Mouse (Mus musculus): ENCODE data around the gene H2-K1. TPM values are rescaled to one million over a fixed set of nuclear protein-coding genes. Genes with fewer than 3 reads are reported as not detected.
A peak's percentile ranks its signal among the peaks of the same experiment; 100 is the strongest.
"Not testable (repeated sequence)": the region's sequence is repeated elsewhere in the genome, so short reads cannot be mapped to it uniquely, and the experiment has no call there.

Gene H2-K1
- total RNA-seq, 2 experiments from 2014 or later: 38.9 to 46.7 TPM

- peak; percentile 65 for DNase-seq
Observed at GRCm38 (mm10) chr17:33954646-33955554, 45.2 kb downstream of the H2-K1 start.

- no peak for DNase-seq
Observed at GRCm38 (mm10) chr17:33953961-33954565, 46.1 kb downstream of the H2-K1 start.

GRCm38 (mm10) chr17:33953310-33953709 lies 46.8 kb downstream of the H2-K1 start:
- DNase-seq: no peak

GRCm38 (mm10) chr17:33952879-33953278 lies 47.3 kb downstream of the H2-K1 start:
- no peak for DNase-seq

DNA sequence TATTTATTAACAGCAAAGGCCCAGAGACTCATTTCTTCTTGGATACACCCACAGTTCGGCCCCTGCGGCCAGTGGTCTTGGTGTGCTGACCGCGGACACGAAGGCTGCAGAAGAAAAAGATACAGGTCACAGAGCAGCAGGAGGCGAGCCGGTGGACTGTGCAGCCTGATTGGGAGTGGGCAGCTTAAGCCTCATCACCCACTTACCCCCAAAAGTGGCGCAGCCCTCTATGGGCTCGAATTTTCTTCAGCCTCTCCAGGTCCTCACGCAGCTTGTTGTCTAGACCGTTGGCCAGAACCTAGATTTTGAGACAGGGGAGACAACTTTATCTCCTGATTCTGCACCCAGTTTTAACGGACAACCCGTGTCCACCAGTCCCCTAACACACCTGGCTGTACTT lies 48.1 kb downstream of the H2-K1 start:
- DNase-seq: not testable (repeated sequence)

DNA sequence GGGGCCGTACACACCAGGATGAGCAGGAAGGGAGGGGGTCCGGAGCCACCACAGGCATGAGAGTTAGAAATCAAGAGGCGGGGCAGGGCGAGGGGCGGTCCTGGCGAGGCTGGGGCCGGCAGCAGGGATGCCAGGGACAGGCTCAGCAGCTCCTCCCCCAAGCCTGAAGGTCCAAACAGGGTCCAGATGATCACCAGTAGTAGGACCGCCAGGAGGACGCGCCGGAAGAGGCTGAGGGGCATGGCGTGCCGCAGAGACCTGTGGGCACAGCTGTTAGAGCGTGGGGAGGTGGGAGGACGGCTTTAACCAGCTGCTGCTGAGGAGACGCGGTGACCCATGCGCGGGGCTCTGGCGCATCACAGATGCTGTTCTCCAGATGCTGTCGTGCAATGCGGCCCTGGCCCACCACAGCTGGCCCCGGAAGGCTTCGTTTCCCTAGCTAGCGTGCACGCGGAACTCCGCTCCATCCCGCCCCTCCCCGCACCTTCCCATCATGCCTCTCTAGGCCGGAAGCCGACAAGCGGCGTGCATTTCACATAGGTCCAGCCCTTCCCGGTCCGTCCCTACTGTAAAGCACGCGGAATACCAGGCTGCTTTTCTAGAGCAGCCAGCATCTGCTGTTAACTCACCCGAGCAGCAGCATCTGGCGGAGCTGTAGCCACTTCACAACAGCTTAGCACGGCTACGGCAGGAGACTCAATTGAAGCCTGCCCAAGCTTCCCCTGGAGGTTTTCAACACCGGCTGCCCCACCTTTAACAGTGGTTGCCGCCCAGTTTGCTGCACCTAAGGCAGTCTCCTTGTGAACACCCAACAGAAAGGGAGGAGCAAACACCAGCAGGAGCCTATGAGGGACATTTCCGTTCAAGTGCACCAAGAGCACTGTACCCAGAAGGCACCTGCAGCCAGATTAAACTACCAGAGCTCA lies 48.9 kb downstream of the H2-K1 start, which contains the start of gene B3galt4:
Gene B3galt4 (minus strand): TSS at position 468 of the 926 bp plus-strand sequence.
- DNase-seq: peak; percentile 74

GRCm38 (mm10) chr17:33950131-33950625 lies 50.0 kb downstream of the H2-K1 start:
- DNase-seq: no peak

GRCm38 (mm10) chr17:33948905-33949537 lies 51.1 kb downstream of the H2-K1 start:
- no peak for DNase-seq

GRCm38 (mm10) chr17:33948090-33948904 lies 51.9 kb downstream of the H2-K1 start:
- DNase-seq: no peak

GRCm38 (mm10) chr17:33947430-33948089 lies 52.6 kb downstream of the H2-K1 start:
- no peak for DNase-seq

Small RNA genes lying within 50 kb of the gene (microRNA-seq; reads per million reads assigned to microRNA genes)
- 0 to 0.25 reads per million in 2 experiments for gene Mir219a-1
- gene Mir219c: 0 reads per million in 2 experiments

Other genes with a start within 250 kb of the H2-K1 start
- 100 to 1,000 TPM; 166 to 186 TPM for gene Rab11b, start 239.8 kb downstream of the H2-K1 start, total RNA-seq (2021)
- 10 to 100 TPM; 22.7 to 36.0 TPM for gene Angptl4, start 218.5 kb downstream of the H2-K1 start, total RNA-seq (2021)
- 10 to 100 TPM; 27.6 to 33.3 TPM for gene Kank3, start 189.8 kb downstream of the H2-K1 start, total RNA-seq (2021)
- 1,000 to 10,000 TPM; 1,176 to 1,238 TPM for gene Rps28, start 175.8 kb downstream of the H2-K1 start, total RNA-seq (2021)
- 100 to 1,000 TPM; 322 to 360 TPM for gene Ndufa7, start 175.8 kb downstream of the H2-K1 start, total RNA-seq (2021)
- gene Cd320, start 157.3 kb downstream of the H2-K1 start, total RNA-seq (2021): 10 to 100 TPM; 15.0 to 16.5 TPM
- gene Gm7029, start 126.5 kb downstream of the H2-K1 start, total RNA-seq (2021): not detected
- gene Kifc1, start 109.7 kb downstream of the H2-K1 start, total RNA-seq (2021): 10 to 100 TPM in 1 of 2 experiments, 1 to 10 TPM in 1; 8.0 to 10.6 TPM
- gene Platr17, start 95.2 kb downstream of the H2-K1 start, total RNA-seq (2021): not detected
- gene Daxx, start 90.9 kb downstream of the H2-K1 start, total RNA-seq (2021): 10 to 100 TPM; 12.1 to 13.5 TPM
- gene Tapbp, start 84.4 kb downstream of the H2-K1 start, total RNA-seq (2021): 10 to 100 TPM; 40.7 to 41.3 TPM
- gene Zbtb22, start 84.4 kb downstream of the H2-K1 start, total RNA-seq (2021): 10 to 100 TPM; 18.9 to 21.9 TPM
- 10 to 100 TPM; 29.3 to 40.2 TPM for gene Rgl2, start 70.8 kb downstream of the H2-K1 start, total RNA-seq (2021)
- 10 to 100 TPM; 65.3 to 67.0 TPM for gene Pfdn6, start 60.0 kb downstream of the H2-K1 start, total RNA-seq (2021)
- 10 to 100 TPM; 15.7 TPM for gene Wdr46, start 59.7 kb downstream of the H2-K1 start, total RNA-seq (2021)
- gene B3galt4, start 48.9 kb downstream of the H2-K1 start, total RNA-seq (2021): 1 to 10 TPM; 2.3 to 2.6 TPM
- gene Vps52, start 44.5 kb downstream of the H2-K1 start, total RNA-seq (2021): 10 to 100 TPM; 30.3 to 33.2 TPM
- gene Rps18, start 44.3 kb downstream of the H2-K1 start, total RNA-seq (2021): 100 to 1,000 TPM; 649 to 675 TPM
- gene Ring1, start 24.3 kb upstream of the H2-K1 start, total RNA-seq (2021): 10 to 100 TPM; 13.4 to 18.0 TPM
- 10 to 100 TPM; 50.5 to 63.2 TPM for gene H2-Ke6, start 27.7 kb upstream of the H2-K1 start, total RNA-seq (2021)
- gene Slc39a7, start 31.3 kb upstream of the H2-K1 start, total RNA-seq (2021): 10 to 100 TPM; 64.1 to 75.4 TPM
- gene Rxrb, start 31.5 kb upstream of the H2-K1 start, total RNA-seq (2021): 10 to 100 TPM; 40.7 to 43.1 TPM
- gene Col11a2, start 39.1 kb upstream of the H2-K1 start, total RNA-seq (2021): 100 to 1,000 TPM in 1 of 2 experiments, 10 to 100 TPM in 1; 72.0 to 106 TPM
- gene H2-Oa, start 92.0 kb upstream of the H2-K1 start, total RNA-seq (2021): not detected
- 1 to 10 TPM; 4.6 to 6.1 TPM for gene H2-DMa, start 119.2 kb upstream of the H2-K1 start, total RNA-seq (2021)
- 100 to 1,000 TPM in 1 of 2 experiments, 10 to 100 TPM in 1; 91.9 to 114 TPM for gene Brd2, start 122.3 kb upstream of the H2-K1 start, total RNA-seq (2021)
- under 1 TPM; 0.25 to 0.61 TPM for gene H2-DMb2, start 143.0 kb upstream of the H2-K1 start, total RNA-seq (2021)
- 1 to 10 TPM; 1.4 to 1.8 TPM for gene H2-DMb1, start 152.7 kb upstream of the H2-K1 start, total RNA-seq (2021)
- gene Tap1, start 187.2 kb upstream of the H2-K1 start, total RNA-seq (2021): 1 to 10 TPM; 2.6 to 3.8 TPM
- 1 to 10 TPM; 1.6 to 1.7 TPM for gene Psmb9, start 187.4 kb upstream of the H2-K1 start, total RNA-seq (2021)
- gene Psmb8, start 197.4 kb upstream of the H2-K1 start, total RNA-seq (2021): 1 to 10 TPM; 4.5 to 5.1 TPM
- 1 to 10 TPM; 6.5 to 7.0 TPM for gene Tap2, start 203.2 kb upstream of the H2-K1 start, total RNA-seq (2021)
- under 1 TPM; 0.26 to 0.34 TPM for gene H2-Ob, start 238.6 kb upstream of the H2-K1 start, total RNA-seq (2021)

Data from gastrocnemius, postnatal 10 days (tissue).